Mouse (Mus musculus): ENCODE measurements around the gene Brap.

DNA sequence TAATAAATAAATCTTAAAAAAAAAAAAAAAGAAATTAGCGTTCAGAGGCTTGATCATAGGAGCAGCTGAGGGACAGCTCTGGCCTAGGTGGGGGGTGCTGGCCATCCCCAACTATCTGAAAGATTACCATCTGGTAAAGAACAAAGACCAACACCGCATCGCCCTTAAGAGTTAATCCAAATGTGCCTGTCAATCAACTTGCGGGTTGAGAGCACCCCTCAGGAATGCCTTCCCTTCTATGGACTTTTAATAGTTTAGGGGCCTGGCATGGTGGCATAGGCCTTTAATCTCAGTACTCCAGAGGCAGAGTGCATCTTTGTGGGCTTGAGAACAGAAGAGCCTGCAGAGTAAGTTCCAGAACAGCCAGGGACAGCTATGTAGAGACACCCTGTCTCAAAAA lies 32.5 kb downstream of the Brap start:
- TF ChIP-seq CTCF (IDR thresholded peaks at IDR 0.05; ENCODE audit: low read depth, low read length) (no peak), POLR2A (IDR thresholded peaks at IDR 0.05; ENCODE audit: extremely low read depth, insufficient read depth, low read length) (no peak)

Data from liver, adult 2 months (tissue).